Comparison of ENCODE assay signal across 9 mouse cellular contexts in the genomic region with DNA sequence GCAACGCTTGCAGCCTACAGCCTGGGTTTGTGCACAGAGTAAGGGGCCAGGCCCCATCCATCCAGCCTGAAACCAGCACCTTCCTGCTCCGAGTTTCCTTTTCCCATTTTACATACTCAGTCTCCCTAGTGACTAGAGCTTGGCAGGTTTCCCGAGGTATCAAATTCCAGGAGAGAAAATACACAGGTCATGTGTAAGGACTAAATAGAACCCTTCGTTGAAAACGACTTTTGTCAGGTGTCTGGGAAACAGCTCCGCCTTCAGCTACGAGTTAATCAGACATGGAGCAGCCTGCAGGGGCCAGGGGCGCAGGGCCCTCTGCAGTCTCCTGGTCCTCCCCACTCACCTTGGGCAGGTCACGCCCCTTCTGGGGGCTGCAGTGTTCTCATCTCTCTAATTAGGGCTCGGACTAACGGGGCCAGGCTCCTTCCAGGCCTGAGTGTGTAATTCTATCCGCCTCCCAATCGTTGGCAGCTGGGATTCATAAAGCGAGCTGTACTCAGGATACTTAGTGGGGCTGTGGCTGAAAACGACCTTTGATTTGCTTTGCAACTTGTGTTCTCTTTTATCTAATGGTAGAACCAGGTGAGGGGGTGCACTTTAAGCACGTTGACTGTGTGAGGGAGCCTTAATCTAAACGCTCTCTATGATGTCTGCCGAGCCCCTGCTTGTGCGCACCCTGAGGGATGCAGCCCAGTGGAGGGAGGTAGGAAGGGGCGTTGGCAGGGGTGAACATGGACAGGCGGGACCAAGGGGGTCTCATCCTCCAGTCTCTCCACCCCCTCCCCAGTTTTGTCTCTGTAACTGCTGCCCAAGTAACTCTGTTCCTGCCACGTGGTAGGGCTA.
DNase-seq lines count a peak whose midpoint lies in the region; ATAC-seq and TF ChIP-seq lines count a peak whose summit lies in the region.
"Had no signal": no experiment of that assay in that cellular context is flagged by ENCODE, and none has a peak within 500 bp of the region (broad histone marks: within the 10 kb centered on the region; RNA-seq: fewer than 3 reads in every experiment).

No protein-coding gene starts in this region.

- H3K4me3 ChIP-seq in forebrain, embryonic 11.5 days (ENCODE audit: low read depth, low read length): no peak overlapping the region
- H3K4me3 ChIP-seq in forebrain, embryonic 16.5 days (replicated peaks; ENCODE audit: low read length): no peak overlapping the region
- no peak overlapping the region for H3K4me3 ChIP-seq in lung, embryonic 16.5 days (ENCODE audit: low read length)
- no peak overlapping the region for H3K4me3 ChIP-seq in lung, adult 2 months (replicated peaks; ENCODE audit: extremely low read depth, low read depth, low read length)

- H3K9me3 ChIP-seq in forebrain, embryonic 11.5 days (ENCODE audit: control insufficient read depth, low read length): no peaks in the 10 kb centered on the region
- H3K9me3 ChIP-seq in forebrain, embryonic 16.5 days (ENCODE audit: control insufficient read depth, low read length): no peaks in the 10 kb centered on the region
- no peaks in the 10 kb centered on the region for H3K9me3 ChIP-seq in lung, embryonic 16.5 days (ENCODE audit: control insufficient read depth, low read length)

- no peaks in the 10 kb centered on the region for H3K36me3 ChIP-seq in forebrain, embryonic 11.5 days (ENCODE audit: control insufficient read depth, insufficient read depth, low read length)
- H3K36me3 ChIP-seq in forebrain, embryonic 16.5 days (ENCODE audit: control insufficient read depth, insufficient read depth): no peaks in the 10 kb centered on the region
- H3K36me3 ChIP-seq in lung, embryonic 16.5 days (ENCODE audit: control insufficient read depth, insufficient read depth, low read length): no peaks in the 10 kb centered on the region

- H3K27me3 ChIP-seq in forebrain, embryonic 11.5 days (ENCODE audit: control insufficient read depth, insufficient read depth, low read length): no peaks in the 10 kb centered on the region
- H3K27me3 ChIP-seq in forebrain, embryonic 16.5 days (replicated peaks; ENCODE audit: control insufficient read depth, insufficient read depth, low read length): no peaks in the 10 kb centered on the region
- no peaks in the 10 kb centered on the region for H3K27me3 ChIP-seq in lung, embryonic 16.5 days (ENCODE audit: control insufficient read depth, insufficient read depth, low read depth, low read length)

- WGBS in forebrain, embryonic 11.5 days: 36% methylated on average over 22 of the region's 22 CpGs
- 29% methylated on average over 22 of the region's 22 CpGs for WGBS in forebrain, embryonic 16.5 days
- 30% methylated on average over 22 of the region's 22 CpGs for WGBS in lung, embryonic 16.5 days
- 49% methylated on average over 22 of the region's 22 CpGs for WGBS in lung, adult 2 months

- no peak overlapping the region for H3K9ac ChIP-seq in forebrain, embryonic 11.5 days (ENCODE audit: low read length)
- H3K9ac ChIP-seq in forebrain, embryonic 16.5 days (replicated peaks; ENCODE audit: low read depth, low read length): no peak overlapping the region
- no peak overlapping the region for H3K9ac ChIP-seq in lung, embryonic 16.5 days (ENCODE audit: low read length)

- ATAC-seq in forebrain, embryonic 11.5 days (replicated peaks; ENCODE audit: low FRiP score): 0 out of 2 replicates have a peak, but pooled peaks have one; percentile 36
- no peak for ATAC-seq in forebrain, embryonic 16.5 days
- peak; percentile 10; the same call in 1 of the 2 replicates for ATAC-seq in lung, embryonic 16.5 days (ENCODE audit: low read depth)
- ATAC-seq: activated CD4-positive, CD25-positive, alpha-beta regulatory T cell, adult 4 months had no signal

- TF ChIP-seq CTCF in lung, adult 2 months (IDR thresholded peaks at IDR 0.05; ENCODE audit: insufficient read depth, low read length): no peak

- no peak overlapping the region for H3K4me2 ChIP-seq in forebrain, embryonic 11.5 days (ENCODE audit: low read depth, low read length, severe bottlenecking)
- no peak overlapping the region for H3K4me2 ChIP-seq in forebrain, embryonic 16.5 days (ENCODE audit: low read length)
- peak overlapping the region; percentile 37 for H3K4me2 ChIP-seq in lung, embryonic 16.5 days (ENCODE audit: low read depth, low read length)

- no peak overlapping the region for H3K27ac ChIP-seq in forebrain, embryonic 11.5 days (ENCODE audit: low read depth, low read length)
- H3K27ac ChIP-seq in forebrain, embryonic 16.5 days (ENCODE audit: low read length): no peak overlapping the region
- H3K27ac ChIP-seq in lung, embryonic 16.5 days (ENCODE audit: low read length): no peak overlapping the region

- no peak for TF ChIP-seq POLR2A in lung, adult 2 months (IDR thresholded peaks at IDR 0.05; ENCODE audit: borderline replicate concordance, extremely low read depth, low read depth, low read length)

- H3K4me1 ChIP-seq in forebrain, embryonic 11.5 days (replicated peaks; ENCODE audit: control insufficient read depth, insufficient read depth, low read length): peaks cover 3% of the 10 kb centered on the region; the same call in 1 of the 2 replicates
- peaks cover 9% of the 10 kb centered on the region for H3K4me1 ChIP-seq in forebrain, embryonic 16.5 days (replicated peaks; ENCODE audit: control insufficient read depth, insufficient read depth, low read length)
- peaks cover 33% of the 10 kb centered on the region for H3K4me1 ChIP-seq in lung, embryonic 16.5 days (replicated peaks; ENCODE audit: control insufficient read depth, insufficient read depth, low read length)
- no peaks in the 10 kb centered on the region for H3K4me1 ChIP-seq in lung, adult 2 months (ENCODE audit: control insufficient read depth, insufficient read depth, low read length)

- peak; percentile 56 for DNase-seq in forebrain, embryonic 11.5 days (ENCODE audit: low spot score)
- DNase-seq in lung, adult 2 months: no peak
- DNase-seq in kidney, adult 8-10 months: peak; percentile 34 to 60
- DNase-seq in retina, postnatal 1 day: peak; percentile 27
- DNase-seq in layer of hippocampus, postnatal 36 days: no peak
- no peak for DNase-seq in thymus, postnatal 10 days (ENCODE audit: low spot score in 2 of 2)

Comparison
In these comparisons a context has a peak if more than half of its experiments do, and no peak if none do; other contexts are left out.
1. DNase-seq: peak in forebrain, embryonic 11.5 days (single experiment), kidney, adult 8-10 months (2 of 2) and retina, postnatal 1 day (single experiment); none in lung, adult 2 months (single experiment), layer of hippocampus, postnatal 36 days (0 of 2) and thymus, postnatal 10 days (0 of 2).